Mouse (Mus musculus): ENCODE measurements at regions not wholly inside any gene's neighbourhood (a gene's known extent, or its start where the extent isn't known, plus 50 kb on each side); places are given as distances from the start of the nearest gene placed in this dataset.

- ATAC-seq (no peak), DNase-seq (no peak)
- H3K4me1 ChIP-seq (ENCODE audit: insufficient read depth): no peaks in the 10 kb centered on the region
- H3K4me2 ChIP-seq (ENCODE audit: low read depth): no peak overlapping the region
- no peaks in the 10 kb centered on the region for H3K27me3 ChIP-seq (ENCODE audit: insufficient read depth, low read length)
- no peaks in the 10 kb centered on the region for H3K36me3 ChIP-seq (ENCODE audit: insufficient read depth)
- H3K4me3 ChIP-seq (ENCODE audit: low read depth, low read length): no peak overlapping the region
- TF ChIP-seq CTCF (IDR thresholded peaks at IDR 0.05; ENCODE audit: low read depth): no peak
- 66% methylated on average over 10 of the region's 10 CpGs for WGBS
- H3K27ac ChIP-seq (ENCODE audit: low read depth, low read length): no peak overlapping the region
- H3K9me3 ChIP-seq (ENCODE audit: low read length): no peaks in the 10 kb centered on the region
- no peak overlapping the region for H3K9ac ChIP-seq
Measured at GRCm38 (mm10) chr12:73448388-73448965, 97.7 kb downstream of the Tmem30b start.

GRCm38 (mm10) chr12:73447172-73447571, 99.0 kb downstream of the Tmem30b start:
- TF ChIP-seq CTCF (IDR thresholded peaks at IDR 0.05; ENCODE audit: low read depth): no peak
- H3K4me2 ChIP-seq (ENCODE audit: low read depth): no peak overlapping the region
- no peak overlapping the region for H3K9ac ChIP-seq
- H3K9me3 ChIP-seq (ENCODE audit: low read length): no peaks in the 10 kb centered on the region
- H3K36me3 ChIP-seq (ENCODE audit: insufficient read depth): no peaks in the 10 kb centered on the region
- H3K4me3 ChIP-seq (ENCODE audit: low read depth, low read length): no peak overlapping the region
- ATAC-seq (no peak), DNase-seq (no peak)
- no peaks in the 10 kb centered on the region for H3K27me3 ChIP-seq (ENCODE audit: insufficient read depth, low read length)
- H3K27ac ChIP-seq (ENCODE audit: low read depth, low read length): no peak overlapping the region
- 93% methylated on average over 6 of the region's 6 CpGs for WGBS
- H3K4me1 ChIP-seq (ENCODE audit: insufficient read depth): no peaks in the 10 kb centered on the region

DNA sequence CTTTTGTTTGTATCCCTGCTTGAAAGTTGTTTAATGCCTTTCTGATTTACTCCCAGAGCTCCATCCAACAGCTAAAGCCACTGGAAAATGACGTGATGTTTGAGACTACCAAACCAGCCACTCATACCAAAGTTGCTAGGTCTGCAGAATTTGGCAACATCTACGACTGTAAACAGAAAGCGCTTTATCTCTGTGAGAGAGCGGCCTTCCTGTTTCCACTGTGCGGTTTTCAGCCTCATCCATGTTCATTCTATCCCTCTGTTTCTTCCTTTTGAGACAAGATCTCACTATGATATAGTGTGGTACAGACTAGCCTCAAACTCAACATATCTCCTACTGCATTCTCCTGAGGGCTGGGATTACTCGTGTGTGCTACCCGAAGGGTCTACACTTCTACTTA, 100.0 kb downstream of the Tmem30b start:
- Histone ChIP-seq H3K9me3 (ENCODE audit: low read length) (no peaks in the 10 kb centered on the region), H3K27me3 (ENCODE audit: insufficient read depth, low read length) (no peaks in the 10 kb centered on the region), H3K4me2 (ENCODE audit: low read depth) (no peak overlapping the region), H3K27ac (ENCODE audit: low read depth, low read length) (no peak overlapping the region), H3K4me1 (ENCODE audit: insufficient read depth) (no peaks in the 10 kb centered on the region), H3K4me3 (ENCODE audit: low read depth, low read length) (no peak overlapping the region), H3K9ac (no peak overlapping the region), H3K36me3 (ENCODE audit: insufficient read depth) (no peaks in the 10 kb centered on the region)
- TF ChIP-seq CTCF (IDR thresholded peaks at IDR 0.05; ENCODE audit: low read depth): no peak
- no peak for DNase-seq
- 91% methylated on average over 7 of the region's 7 CpGs for WGBS
- no peak for ATAC-seq

- WGBS: 68% methylated on average over 10 of the region's 10 CpGs
- ATAC-seq (no peak), DNase-seq (no peak)
- Histone ChIP-seq H3K27ac (ENCODE audit: low read depth, low read length) (no peak overlapping the region), H3K4me2 (ENCODE audit: low read depth) (no peak overlapping the region), H3K36me3 (ENCODE audit: insufficient read depth) (no peaks in the 10 kb centered on the region), H3K9me3 (ENCODE audit: low read length) (no peaks in the 10 kb centered on the region), H3K4me3 (ENCODE audit: low read depth, low read length) (no peak overlapping the region), H3K4me1 (ENCODE audit: insufficient read depth) (no peaks in the 10 kb centered on the region), H3K9ac (no peak overlapping the region), H3K27me3 (ENCODE audit: insufficient read depth, low read length) (no peaks in the 10 kb centered on the region)
- no peak for TF ChIP-seq CTCF (IDR thresholded peaks at IDR 0.05; ENCODE audit: low read depth)
Measured at GRCm38 (mm10) chr12:73445562-73445961, 100.6 kb downstream of the Tmem30b start.

DNA sequence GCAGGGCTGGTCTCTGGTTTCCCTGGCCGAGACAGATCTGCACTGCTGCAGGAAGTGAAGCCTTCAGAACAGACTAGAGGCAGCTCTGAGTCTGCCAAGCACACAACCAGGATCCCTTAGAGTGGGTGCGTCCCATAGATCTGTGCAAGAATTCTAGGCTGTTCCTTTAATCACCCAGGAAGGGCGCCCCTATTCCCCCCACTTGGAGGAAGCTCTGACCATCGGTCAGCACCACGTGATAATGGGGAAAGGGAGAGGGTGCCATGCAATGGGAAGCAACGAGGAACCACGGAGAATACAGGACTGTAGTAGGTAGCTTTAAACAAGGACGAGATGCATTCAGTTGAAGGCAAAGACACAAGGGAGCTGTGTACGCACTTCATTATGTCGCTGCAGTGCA, 101.1 kb downstream of the Tmem30b start:
- no peaks in the 10 kb centered on the region for H3K4me1 ChIP-seq (ENCODE audit: insufficient read depth)
- no peak overlapping the region for H3K4me2 ChIP-seq (ENCODE audit: low read depth)
- H3K36me3 ChIP-seq (ENCODE audit: insufficient read depth): no peaks in the 10 kb centered on the region
- 63% methylated on average over 10 of the region's 10 CpGs for WGBS
- no peaks in the 10 kb centered on the region for H3K27me3 ChIP-seq (ENCODE audit: insufficient read depth, low read length)
- no peak overlapping the region for H3K4me3 ChIP-seq (ENCODE audit: low read depth, low read length)
- H3K27ac ChIP-seq (ENCODE audit: low read depth, low read length): no peak overlapping the region
- TF ChIP-seq CTCF (IDR thresholded peaks at IDR 0.05; ENCODE audit: low read depth): no peak
- DNase-seq (no peak), ATAC-seq (no peak)
- H3K9ac ChIP-seq: no peak overlapping the region
- no peaks in the 10 kb centered on the region for H3K9me3 ChIP-seq (ENCODE audit: low read length)

- no peaks in the 10 kb centered on the region for H3K36me3 ChIP-seq (ENCODE audit: insufficient read depth)
- H3K4me1 ChIP-seq (ENCODE audit: insufficient read depth): no peaks in the 10 kb centered on the region
- H3K4me2 ChIP-seq (ENCODE audit: low read depth): no peak overlapping the region
- 48% methylated on average over 1 of the region's 1 CpGs for WGBS
- no peak for DNase-seq
- no peak overlapping the region for H3K9ac ChIP-seq
- no peak overlapping the region for H3K4me3 ChIP-seq (ENCODE audit: low read depth, low read length)
- TF ChIP-seq CTCF (IDR thresholded peaks at IDR 0.05; ENCODE audit: low read depth): no peak
- no peaks in the 10 kb centered on the region for H3K9me3 ChIP-seq (ENCODE audit: low read length)
- ATAC-seq: no peak
- H3K27ac ChIP-seq (ENCODE audit: low read depth, low read length): no peak overlapping the region
- H3K27me3 ChIP-seq (ENCODE audit: insufficient read depth, low read length): no peaks in the 10 kb centered on the region
Measured at GRCm38 (mm10) chr12:73441326-73441725, 104.9 kb downstream of the Tmem30b start.

- Histone ChIP-seq H3K4me1 (ENCODE audit: insufficient read depth) (no peaks in the 10 kb centered on the region), H3K4me2 (ENCODE audit: low read depth) (no peak overlapping the region), H3K27me3 (ENCODE audit: insufficient read depth, low read length) (no peaks in the 10 kb centered on the region), H3K27ac (ENCODE audit: low read depth, low read length) (no peak overlapping the region), H3K4me3 (ENCODE audit: low read depth, low read length) (no peak overlapping the region), H3K36me3 (ENCODE audit: insufficient read depth) (no peaks in the 10 kb centered on the region), H3K9me3 (ENCODE audit: low read length) (no peaks in the 10 kb centered on the region), H3K9ac (no peak overlapping the region)
- no peak for TF ChIP-seq CTCF (IDR thresholded peaks at IDR 0.05; ENCODE audit: low read depth)
- WGBS: 78% methylated on average over 10 of the region's 10 CpGs
- ATAC-seq (no peak), DNase-seq (no peak)
Measured at GRCm38 (mm10) chr12:73434684-73435083, 111.5 kb downstream of the Tmem30b start.

Data from forebrain, postnatal 0 days (tissue).